Mouse (Mus musculus): ENCODE measurements around the gene Tha1. TPM values are rescaled to one million over a fixed set of nuclear protein-coding genes. Genes with fewer than 3 reads are reported as not detected.

The Tha1 gene
- polyA plus RNA-seq, 1 experiment from 2014 or later, result 5.4 TPM

DNA sequence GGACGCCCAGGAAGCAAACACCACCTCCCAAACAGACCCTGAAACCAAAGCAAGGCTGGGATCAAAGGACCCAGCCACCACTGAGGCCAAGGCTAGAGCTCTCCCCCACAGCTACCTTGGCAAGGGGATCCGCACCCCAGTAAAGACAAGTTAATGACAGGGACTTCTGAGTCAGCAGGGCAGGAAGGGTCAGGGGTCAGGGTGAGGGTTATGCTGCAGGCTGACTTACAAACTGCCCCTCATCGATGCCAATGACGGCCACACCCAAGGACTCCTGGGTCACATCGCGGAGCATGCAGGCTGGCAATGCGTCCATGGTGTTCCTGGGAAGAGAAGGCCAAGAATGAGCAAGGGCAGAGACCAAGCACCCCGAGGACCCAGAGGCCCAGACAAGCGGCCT, 51.4 kb downstream of the Tha1 start:
- ATAC-seq (ENCODE audit: borderline replicate concordance, extremely low read depth, low FRiP score, low TSS enrichment), result no peak
- no peak overlapping the region for H3K9ac ChIP-seq
- WGBS, result 84% methylated on average over 9 of the region's 9 CpGs
- H3K36me3 ChIP-seq, result peaks cover 56% of the 10 kb centered on the region
- H3K9me3 ChIP-seq, result no peaks in the 10 kb centered on the region
- H3K4me2 ChIP-seq, result no peak overlapping the region
- H3K27ac ChIP-seq, result no peak overlapping the region
- no peaks in the 10 kb centered on the region for H3K27me3 ChIP-seq
- H3K4me1 ChIP-seq, result peaks cover 44% of the 10 kb centered on the region
- no peak overlapping the region for H3K4me3 ChIP-seq

DNA sequence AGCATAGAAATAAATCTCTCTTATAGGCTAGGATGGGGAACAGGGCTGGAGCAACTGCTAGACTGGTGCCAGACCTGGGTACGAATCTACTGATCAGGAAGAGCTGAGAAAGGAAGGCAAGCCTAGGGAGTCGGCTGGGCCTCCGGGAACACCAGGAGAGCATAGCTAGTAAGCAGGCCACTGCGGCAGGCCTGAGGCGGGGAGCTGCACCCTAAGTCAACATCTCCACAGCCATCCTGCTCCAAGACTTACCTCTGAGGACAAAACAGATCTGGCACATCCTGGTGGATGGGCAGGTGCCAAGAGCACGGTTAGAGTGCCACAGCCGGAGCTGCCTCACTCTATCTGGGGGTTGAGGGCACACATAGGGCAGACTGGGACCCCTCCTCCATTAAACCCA, 53.1 kb downstream of the Tha1 start:
- ATAC-seq (ENCODE audit: borderline replicate concordance, extremely low read depth, low FRiP score, low TSS enrichment), result no peak
- 89% methylated on average over 7 of the region's 7 CpGs for WGBS
- H3K4me1 ChIP-seq, result peaks cover 33% of the 10 kb centered on the region

GRCm38 (mm10) chr11:117819095-117819494, 54.2 kb downstream of the Tha1 start:
- Histone ChIP-seq H3K9me3 (no peaks in the 10 kb centered on the region), H3K4me2 (no peak overlapping the region), H3K27ac (no peak overlapping the region), H3K36me3 (peaks cover 75% of the 10 kb centered on the region), H3K27me3 (no peaks in the 10 kb centered on the region), H3K9ac (no peak overlapping the region), H3K4me1 (peaks cover 27% of the 10 kb centered on the region), H3K4me3 (no peak overlapping the region)
- ATAC-seq (ENCODE audit: borderline replicate concordance, extremely low read depth, low FRiP score, low TSS enrichment), result no peak
- WGBS, result 82% methylated on average over 8 of the region's 8 CpGs

More for the DNA sequence above, 53.1 kb downstream of the Tha1 start:
- H3K27me3 ChIP-seq, result no peaks in the 10 kb centered on the region
- H3K4me3 ChIP-seq, result no peak overlapping the region
- H3K9ac ChIP-seq, result no peak overlapping the region
- no peak overlapping the region for H3K4me2 ChIP-seq
- H3K27ac ChIP-seq, result no peak overlapping the region
- no peaks in the 10 kb centered on the region for H3K9me3 ChIP-seq
- peaks cover 68% of the 10 kb centered on the region for H3K36me3 ChIP-seq

Other genes with a start within 250 kb of the Tha1 start
- 9.0 and 10.7 TPM in 2 replicates for gene Tnrc6c, start 219.2 kb downstream of the Tha1 start, polyA plus RNA-seq (2015; fragmentation: Nextera tagmentation; extraction: Ambion mirVana)
- 3.0 and 3.2 TPM in 2 replicates for gene Tmc8, start 91.4 kb downstream of the Tha1 start, polyA plus RNA-seq (2015; fragmentation: Nextera tagmentation; extraction: Ambion mirVana)
- 24.2 and 24.7 TPM in 2 replicates for gene Tmc6, start 91.3 kb downstream of the Tha1 start, polyA plus RNA-seq (2015; fragmentation: Nextera tagmentation; extraction: Ambion mirVana)
- gene 6030468B19Rik, start 75.8 kb downstream of the Tha1 start, polyA plus RNA-seq (2015; fragmentation: Nextera tagmentation; extraction: Ambion mirVana), result 0.32 and 0.74 TPM in 2 replicates
- 0.24 TPM in 1 of 2 replicates, not detected in the other for gene Gm20708, start 63.8 kb downstream of the Tha1 start, polyA plus RNA-seq (2015; fragmentation: Nextera tagmentation; extraction: Ambion mirVana)
- 63.3 and 73.7 TPM in 2 replicates for gene Syngr2, start 63.8 kb downstream of the Tha1 start, polyA plus RNA-seq (2015; fragmentation: Nextera tagmentation; extraction: Ambion mirVana)
- 3.8 and 5.3 TPM in 2 replicates for gene Afmid, start 47.6 kb downstream of the Tha1 start, polyA plus RNA-seq (2015; fragmentation: Nextera tagmentation; extraction: Ambion mirVana)
- 145 and 147 TPM in 2 replicates for gene Tk1, start 47.4 kb downstream of the Tha1 start, polyA plus RNA-seq (2015; fragmentation: Nextera tagmentation; extraction: Ambion mirVana)
- gene Birc5, start 24.2 kb downstream of the Tha1 start, polyA plus RNA-seq (2015; fragmentation: Nextera tagmentation; extraction: Ambion mirVana), result 352 and 368 TPM in 2 replicates
- not detected in 2 replicates for gene Tmem235, start 12.7 kb downstream of the Tha1 start, polyA plus RNA-seq (2015; fragmentation: Nextera tagmentation; extraction: Ambion mirVana)
- gene Socs3, start 96.6 kb upstream of the Tha1 start, polyA plus RNA-seq (2015; fragmentation: Nextera tagmentation; extraction: Ambion mirVana), result 12.7 and 13.5 TPM in 2 replicates
- 37.7 and 42.2 TPM in 2 replicates for gene Pgs1, start 112.8 kb upstream of the Tha1 start, polyA plus RNA-seq (2015; fragmentation: Nextera tagmentation; extraction: Ambion mirVana)

Data from lung, embryonic 15.5 days (tissue).